Mouse (Mus musculus): ENCODE data around the gene Rbm24. TPM values are rescaled to one million over a fixed set of nuclear protein-coding genes. Genes with fewer than 3 reads are reported as not detected.

Gene Rbm24
- polyA plus RNA-seq, 1 experiment = 0.27 TPM

- no peak overlapping the region for H3K4me3 ChIP-seq (ENCODE audit: insufficient read depth, poor library complexity, severe bottlenecking)
- H3K27me3 ChIP-seq (ENCODE audit: control insufficient read depth, insufficient read depth, insufficient read length) = no peaks in the 10 kb centered on the region
- no peaks in the 10 kb centered on the region for H3K36me3 ChIP-seq (ENCODE audit: control insufficient read depth, insufficient read depth)
- H3K79me3 ChIP-seq (ENCODE audit: low read depth) = no peaks in the 10 kb centered on the region
- TF ChIP-seq FOSL1 (IDR thresholded peaks at IDR 0.05; ENCODE audit: insufficient read depth, low read length, poor library complexity, severe bottlenecking) (no peak), MYOD1 (IDR thresholded peaks at IDR 0.05; ENCODE audit: control insufficient read depth, insufficient read length, low read depth) (no peak), USF1 (IDR thresholded peaks at IDR 0.05; ENCODE audit: low read depth) (no peak), CTCF (IDR thresholded peaks at IDR 0.05; ENCODE audit: control insufficient read depth, insufficient read depth, insufficient read length) (no peak)
- no peaks in the 10 kb centered on the region for H3K79me2 ChIP-seq (ENCODE audit: control insufficient read depth, insufficient read depth)
- H3ac ChIP-seq (ENCODE audit: control insufficient read depth, insufficient read length, low read depth) = no peak overlapping the region
Measured at GRCm38 (mm10) chr13:46393936-46394335, 24.3 kb upstream of the Rbm24 start.

GRCm38 (mm10) chr13:46397235-46397634, 21.0 kb upstream of the Rbm24 start:
- Histone ChIP-seq H3K27me3 (ENCODE audit: control insufficient read depth, insufficient read depth, insufficient read length) (no peaks in the 10 kb centered on the region), H3K79me2 (ENCODE audit: control insufficient read depth, insufficient read depth) (no peaks in the 10 kb centered on the region), H3K4me3 (ENCODE audit: insufficient read depth, poor library complexity, severe bottlenecking) (no peak overlapping the region), H3K79me3 (ENCODE audit: low read depth) (no peaks in the 10 kb centered on the region), H3K36me3 (ENCODE audit: control insufficient read depth, insufficient read depth) (no peaks in the 10 kb centered on the region), H3ac (ENCODE audit: control insufficient read depth, insufficient read length, low read depth) (no peak overlapping the region)
- TF ChIP-seq CTCF (IDR thresholded peaks at IDR 0.05; ENCODE audit: control insufficient read depth, insufficient read depth, insufficient read length) = no peak
- TF ChIP-seq FOSL1 (IDR thresholded peaks at IDR 0.05; ENCODE audit: insufficient read depth, low read length, poor library complexity, severe bottlenecking) = no peak
- TF ChIP-seq CEBPB (IDR thresholded peaks at IDR 0.05; ENCODE audit: low read depth) = no peak
- no peak for TF ChIP-seq MAX (IDR thresholded peaks at IDR 0.05)
- TF ChIP-seq USF1 (IDR thresholded peaks at IDR 0.05; ENCODE audit: low read depth) = no peak
- TF ChIP-seq MYOD1 (IDR thresholded peaks at IDR 0.05; ENCODE audit: control insufficient read depth, insufficient read length, low read depth) = no peak
- TF ChIP-seq MYOG (IDR thresholded peaks at IDR 0.05; ENCODE audit: control insufficient read depth, extremely low read depth, insufficient read length) = no peak

DNA sequence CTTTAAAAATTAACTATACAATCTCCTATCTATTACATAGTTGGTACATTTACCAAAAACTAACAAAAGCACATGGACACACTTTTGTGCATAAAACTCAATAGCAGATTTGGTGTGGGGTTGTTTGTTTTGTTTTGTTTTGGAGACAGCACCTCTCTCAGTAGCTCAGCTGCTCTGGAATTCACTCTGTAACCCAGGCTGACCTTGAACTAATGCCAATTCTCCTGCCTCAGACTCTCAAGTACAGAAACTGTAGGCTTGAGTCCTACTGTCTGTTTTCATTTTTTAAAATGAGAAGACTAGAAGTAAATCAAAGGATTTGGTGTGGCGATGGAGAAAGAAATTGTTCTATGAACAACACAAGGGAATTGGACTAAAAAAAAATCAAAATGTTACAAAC, 11.1 kb upstream of the Rbm24 start:
- Histone ChIP-seq H3K79me2 (ENCODE audit: control insufficient read depth, insufficient read depth) (no peaks in the 10 kb centered on the region), H3ac (ENCODE audit: control insufficient read depth, insufficient read length, low read depth) (no peak overlapping the region), H3K27me3 (ENCODE audit: control insufficient read depth, insufficient read depth, insufficient read length) (no peaks in the 10 kb centered on the region), H3K79me3 (ENCODE audit: low read depth) (no peaks in the 10 kb centered on the region), H3K4me3 (ENCODE audit: insufficient read depth, poor library complexity, severe bottlenecking) (no peak overlapping the region), H3K36me3 (ENCODE audit: control insufficient read depth, insufficient read depth) (no peaks in the 10 kb centered on the region)
- TF ChIP-seq FOSL1 (IDR thresholded peaks at IDR 0.05; ENCODE audit: insufficient read depth, low read length, poor library complexity, severe bottlenecking) (no peak), MYOG (IDR thresholded peaks at IDR 0.05; ENCODE audit: control insufficient read depth, extremely low read depth, insufficient read length) (no peak), MYOD1 (IDR thresholded peaks at IDR 0.05; ENCODE audit: control insufficient read depth, insufficient read length, low read depth) (no peak), MAX (IDR thresholded peaks at IDR 0.05) (no peak), CTCF (IDR thresholded peaks at IDR 0.05; ENCODE audit: control insufficient read depth, insufficient read depth, insufficient read length) (no peak), USF1 (IDR thresholded peaks at IDR 0.05; ENCODE audit: low read depth) (no peak)

- Histone ChIP-seq H3ac (ENCODE audit: control insufficient read depth, insufficient read length, low read depth) (no peak overlapping the region), H3K79me2 (ENCODE audit: control insufficient read depth, insufficient read depth) (no peaks in the 10 kb centered on the region), H3K79me3 (ENCODE audit: low read depth) (no peaks in the 10 kb centered on the region), H3K27me3 (ENCODE audit: control insufficient read depth, insufficient read depth, insufficient read length) (no peaks in the 10 kb centered on the region), H3K4me3 (ENCODE audit: insufficient read depth, poor library complexity, severe bottlenecking) (no peak overlapping the region), H3K36me3 (ENCODE audit: control insufficient read depth, insufficient read depth) (no peaks in the 10 kb centered on the region)
- TF ChIP-seq MYOD1 (IDR thresholded peaks at IDR 0.05; ENCODE audit: control insufficient read depth, insufficient read length, low read depth) (no peak), MYOG (IDR thresholded peaks at IDR 0.05; ENCODE audit: control insufficient read depth, extremely low read depth, insufficient read length) (no peak)
Measured at GRCm38 (mm10) chr13:46412247-46412646, 6.0 kb upstream of the Rbm24 start.

DNA sequence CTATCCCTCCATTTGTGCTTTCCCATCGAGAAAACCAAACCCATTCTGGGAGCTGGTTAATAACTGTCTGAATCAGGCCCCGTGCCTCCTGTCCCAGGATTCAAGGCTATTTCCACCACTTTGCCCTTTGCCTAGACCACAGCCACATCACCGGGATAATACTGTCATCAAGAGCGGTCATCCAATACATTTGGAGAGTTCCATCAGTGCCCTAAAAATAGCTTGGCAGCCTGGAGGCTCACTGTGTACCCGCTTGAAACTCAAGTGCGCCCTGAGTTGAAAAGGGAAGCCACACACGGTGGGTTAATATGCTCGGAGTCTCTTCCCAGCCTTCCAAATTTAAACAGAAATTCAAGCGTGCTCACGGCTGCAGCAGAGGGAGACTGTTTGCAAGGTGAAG, 4.6 kb upstream of the Rbm24 start:
- no peak overlapping the region for H3K4me3 ChIP-seq (ENCODE audit: insufficient read depth, poor library complexity, severe bottlenecking)
- H3K36me3 ChIP-seq (ENCODE audit: control insufficient read depth, insufficient read depth) = no peaks in the 10 kb centered on the region
- peaks cover 5% of the 10 kb centered on the region for H3K27me3 ChIP-seq (ENCODE audit: control insufficient read depth, insufficient read depth, insufficient read length)
- TF ChIP-seq MYOG (IDR thresholded peaks at IDR 0.05; ENCODE audit: control insufficient read depth, extremely low read depth, insufficient read length) (no peak), FOSL1 (IDR thresholded peaks at IDR 0.05; ENCODE audit: insufficient read depth, low read length, poor library complexity, severe bottlenecking) (no peak), CTCF (IDR thresholded peaks at IDR 0.05; ENCODE audit: control insufficient read depth, insufficient read depth, insufficient read length) (no peak), USF1 (IDR thresholded peaks at IDR 0.05; ENCODE audit: low read depth) (no peak), MYOD1 (IDR thresholded peaks at IDR 0.05; ENCODE audit: control insufficient read depth, insufficient read length, low read depth) (no peak), CEBPB (IDR thresholded peaks at IDR 0.05; ENCODE audit: low read depth) (no peak), MAX (IDR thresholded peaks at IDR 0.05) (no peak)
- no peak overlapping the region for H3ac ChIP-seq (ENCODE audit: control insufficient read depth, insufficient read length, low read depth)
- no peaks in the 10 kb centered on the region for H3K79me2 ChIP-seq (ENCODE audit: control insufficient read depth, insufficient read depth)
- no peaks in the 10 kb centered on the region for H3K79me3 ChIP-seq (ENCODE audit: low read depth)

DNA sequence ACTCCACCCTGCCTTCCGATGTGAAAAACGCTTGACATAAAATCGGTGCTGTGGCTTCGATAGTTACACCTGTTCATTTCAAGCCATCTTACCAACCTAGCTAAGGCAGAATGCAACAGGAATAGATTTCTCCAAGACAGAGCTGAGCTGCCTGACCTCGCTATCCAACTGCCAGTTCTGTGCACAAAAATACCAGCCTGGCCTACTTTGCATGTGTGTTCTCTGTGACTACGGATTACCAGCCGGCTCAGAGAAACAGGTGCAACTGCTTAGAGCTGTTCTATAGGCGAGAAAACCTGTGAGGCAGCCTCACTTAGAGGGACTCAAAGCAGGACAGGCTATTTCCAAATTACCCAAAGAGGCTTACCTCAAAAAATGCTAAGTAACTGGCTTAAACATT, 4.2 kb upstream of the Rbm24 start:
- no peaks in the 10 kb centered on the region for H3K79me3 ChIP-seq (ENCODE audit: low read depth)
- peaks cover 10% of the 10 kb centered on the region for H3K27me3 ChIP-seq (ENCODE audit: control insufficient read depth, insufficient read depth, insufficient read length)
- TF ChIP-seq CEBPB (IDR thresholded peaks at IDR 0.05; ENCODE audit: low read depth) = no peak
- TF ChIP-seq MYOG (IDR thresholded peaks at IDR 0.05; ENCODE audit: control insufficient read depth, extremely low read depth, insufficient read length) = no peak
- TF ChIP-seq MYOD1 (IDR thresholded peaks at IDR 0.05; ENCODE audit: control insufficient read depth, insufficient read length, low read depth) = no peak
- TF ChIP-seq USF1 (IDR thresholded peaks at IDR 0.05; ENCODE audit: low read depth) = no peak
- TF ChIP-seq FOSL1 (IDR thresholded peaks at IDR 0.05; ENCODE audit: insufficient read depth, low read length, poor library complexity, severe bottlenecking) = no peak
- no peak for TF ChIP-seq MAX (IDR thresholded peaks at IDR 0.05)
- TF ChIP-seq CTCF (IDR thresholded peaks at IDR 0.05; ENCODE audit: control insufficient read depth, insufficient read depth, insufficient read length) = no peak
- H3K4me3 ChIP-seq (ENCODE audit: insufficient read depth, poor library complexity, severe bottlenecking) = no peak overlapping the region
- no peaks in the 10 kb centered on the region for H3K79me2 ChIP-seq (ENCODE audit: control insufficient read depth, insufficient read depth)
- H3ac ChIP-seq (ENCODE audit: control insufficient read depth, insufficient read length, low read depth) = no peak overlapping the region
- no peaks in the 10 kb centered on the region for H3K36me3 ChIP-seq (ENCODE audit: control insufficient read depth, insufficient read depth)
